Mouse (Mus musculus): ENCODE results near the gene Rnf17.

DNA sequence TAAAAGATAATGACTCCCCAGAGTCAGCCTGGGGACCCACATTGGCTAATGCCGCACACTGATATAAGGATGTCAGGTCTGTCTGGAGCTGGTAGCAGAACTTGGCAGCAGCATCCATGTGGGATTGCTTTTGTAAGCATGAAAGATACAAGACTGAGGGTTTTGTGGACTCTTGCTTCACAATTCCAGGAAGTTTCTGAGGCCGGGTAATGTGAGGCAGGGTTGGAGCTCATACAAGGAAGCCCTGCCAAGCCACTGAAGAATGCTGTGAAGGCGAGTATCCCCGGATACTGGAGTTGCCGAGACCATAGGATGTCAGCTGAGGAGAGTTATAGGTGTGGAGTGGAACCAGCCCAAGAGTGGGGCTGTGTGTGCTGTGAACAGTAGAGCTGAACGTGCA is 43.2 kb upstream of the Rnf17 start:
- no peak for TF ChIP-seq HCFC1 (IDR thresholded peaks at IDR 0.05; ENCODE audit: borderline replicate concordance, insufficient read depth, low read length)
- TF ChIP-seq ZNF384 (IDR thresholded peaks at IDR 0.05; ENCODE audit: low read depth, low read length) = no peak

Data from ES-E14 (cell line).